Mouse (Mus musculus): ENCODE measurements at regions not wholly inside any gene's neighbourhood (a gene's known extent, or its start where the extent isn't known, plus 50 kb on each side); places are given as distances from the start of the nearest gene placed in this dataset.
"Not testable (repeated sequence)": the region's sequence is repeated elsewhere in the genome, so short reads cannot be mapped to it uniquely, and the experiment has no call there.

DNA sequence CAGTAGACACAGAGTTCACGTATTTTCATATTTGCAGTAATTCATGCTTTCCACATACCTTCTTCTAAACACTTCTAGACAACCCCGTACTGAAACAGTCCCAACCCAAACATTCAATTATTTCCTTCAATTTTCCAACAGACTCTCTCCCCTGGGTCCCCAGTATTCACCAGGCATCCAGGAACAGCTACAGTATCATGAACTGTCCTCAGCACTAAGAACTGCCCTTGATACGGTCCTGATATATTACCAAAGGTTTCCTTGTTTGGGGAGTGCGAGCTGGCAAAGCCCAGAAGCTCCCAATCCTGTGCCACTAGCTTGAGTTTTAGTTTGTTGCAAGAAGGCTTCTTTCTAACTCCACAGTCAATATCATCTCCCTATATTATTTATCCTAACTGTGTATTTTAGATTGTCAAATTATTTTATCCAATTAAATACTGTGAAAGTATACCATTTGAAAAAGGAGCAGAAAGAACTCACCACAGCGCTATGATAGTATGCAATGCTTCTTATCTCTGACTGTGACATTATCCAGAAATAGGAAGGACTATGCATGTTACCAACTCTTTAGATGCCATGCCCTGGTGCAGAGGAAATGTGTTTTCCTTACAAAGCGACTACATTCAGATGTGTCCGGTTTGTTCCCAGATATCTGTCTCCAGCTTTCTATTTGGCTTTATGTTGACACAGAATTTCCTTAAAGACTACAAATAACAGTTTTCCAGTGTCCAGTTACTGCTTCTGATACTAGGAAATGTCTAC is 754.6 kb upstream of the Intu start:
- no peak for DNase-seq (ENCODE audit: low spot score in 2 of 2)

DNA sequence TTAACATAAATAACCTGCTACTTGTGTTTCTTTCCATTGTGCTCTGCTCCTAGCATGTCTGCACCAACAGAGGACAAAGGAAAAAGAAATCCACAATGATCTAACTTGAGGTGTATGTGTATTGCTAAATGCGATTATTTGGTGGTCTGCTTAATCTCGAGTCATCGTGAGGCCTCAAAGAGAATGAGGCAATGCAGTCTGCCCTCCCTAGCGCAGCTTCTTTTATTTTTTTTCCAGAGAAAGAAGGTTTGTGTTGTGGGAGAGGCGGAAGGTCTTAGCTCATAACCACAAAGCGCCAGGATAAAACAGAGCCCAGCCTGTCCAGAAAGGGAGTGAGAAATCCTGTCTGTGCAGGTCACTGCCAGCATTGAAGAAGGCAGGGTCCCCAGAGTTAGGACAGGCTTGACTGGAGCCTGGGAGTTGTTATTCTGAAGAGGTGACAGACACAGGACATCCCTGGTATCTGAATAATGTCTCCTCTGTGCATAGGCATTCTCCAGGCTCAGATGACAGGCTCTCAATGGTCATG is 751.3 kb upstream of the Intu start:
- no peak for DNase-seq (ENCODE audit: low spot score in 2 of 2)

DNA sequence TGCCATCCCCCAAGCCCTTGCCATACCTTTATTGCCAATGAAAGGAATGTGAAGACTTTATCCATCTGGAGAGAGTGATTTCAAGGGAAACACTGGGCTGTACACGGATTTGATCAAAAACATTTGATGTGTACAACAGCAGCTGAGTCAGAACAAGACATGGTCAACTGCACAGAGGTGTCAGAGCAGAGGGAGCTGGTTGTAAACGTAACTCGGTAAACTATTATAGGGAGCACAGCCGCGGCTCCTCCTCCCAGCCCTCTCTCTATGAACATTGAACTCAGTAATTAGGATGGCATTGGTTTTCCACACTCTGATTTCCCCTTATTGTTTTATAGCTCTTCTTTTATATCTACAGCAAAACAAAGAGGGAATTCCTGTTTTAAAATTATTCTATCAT is 750.8 kb upstream of the Intu start:
- DNase-seq (ENCODE audit: low spot score in 2 of 2): no peak

DNA sequence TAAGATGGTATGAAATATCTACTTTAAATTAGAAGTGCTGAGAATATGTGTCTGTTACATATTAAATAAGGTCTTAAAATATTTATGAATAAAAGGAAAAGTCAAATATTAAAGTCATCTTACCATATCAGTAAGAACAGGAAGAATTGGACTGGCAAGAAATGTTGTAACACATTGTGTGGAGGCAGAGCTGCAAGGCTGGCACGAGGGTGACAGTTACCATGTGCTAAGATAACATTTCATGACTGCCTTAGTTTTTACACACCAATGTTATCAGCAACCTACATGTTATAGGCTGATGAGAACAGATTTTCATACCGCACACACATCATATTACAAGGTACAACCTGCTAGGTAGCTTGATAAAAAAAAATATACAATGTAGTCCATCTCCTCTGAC is 746.2 kb upstream of the Intu start:
- DNase-seq (ENCODE audit: low spot score in 2 of 2): no peak

DNA sequence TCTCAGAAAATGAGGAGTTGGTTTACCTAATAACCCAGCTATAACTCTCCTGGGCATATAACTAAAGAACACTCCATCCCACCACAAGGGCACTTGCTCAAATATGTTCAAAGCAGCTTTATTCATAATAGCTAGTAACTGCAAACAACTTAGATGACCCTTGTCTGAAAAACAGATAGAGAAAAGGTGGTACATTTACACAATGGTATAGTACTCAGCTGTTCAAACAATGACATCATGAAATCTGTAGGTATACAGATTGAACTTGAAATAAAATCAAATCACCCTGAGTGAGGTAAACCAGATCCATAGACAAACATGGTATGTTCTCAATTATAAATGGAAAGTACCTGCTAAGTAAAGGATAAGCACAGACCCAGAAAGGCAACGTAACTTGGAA is 721.5 kb upstream of the Intu start:
- DNase-seq (ENCODE audit: low spot score in 2 of 2): no peak

DNA sequence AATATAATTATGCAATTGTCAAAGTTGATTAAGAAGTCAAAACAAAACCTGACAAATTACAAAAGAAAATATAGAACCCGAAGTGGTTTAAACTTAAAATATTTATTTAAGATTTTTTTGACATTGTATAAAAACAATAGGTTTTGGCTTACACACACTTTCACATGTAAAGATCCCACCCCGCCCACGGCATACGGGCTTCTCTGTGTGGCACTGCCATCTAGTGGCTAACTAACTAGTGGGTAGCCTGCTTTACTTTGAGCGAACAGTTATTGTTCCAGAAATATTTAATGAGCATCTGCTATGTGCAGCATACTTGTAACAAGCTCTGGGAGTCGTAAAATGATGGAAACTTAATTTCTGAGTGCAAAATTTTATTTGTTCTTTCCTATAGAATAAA is 716.3 kb upstream of the Intu start:
- DNase-seq (ENCODE audit: low spot score in 2 of 2): peak; percentile 75 to 76

DNA sequence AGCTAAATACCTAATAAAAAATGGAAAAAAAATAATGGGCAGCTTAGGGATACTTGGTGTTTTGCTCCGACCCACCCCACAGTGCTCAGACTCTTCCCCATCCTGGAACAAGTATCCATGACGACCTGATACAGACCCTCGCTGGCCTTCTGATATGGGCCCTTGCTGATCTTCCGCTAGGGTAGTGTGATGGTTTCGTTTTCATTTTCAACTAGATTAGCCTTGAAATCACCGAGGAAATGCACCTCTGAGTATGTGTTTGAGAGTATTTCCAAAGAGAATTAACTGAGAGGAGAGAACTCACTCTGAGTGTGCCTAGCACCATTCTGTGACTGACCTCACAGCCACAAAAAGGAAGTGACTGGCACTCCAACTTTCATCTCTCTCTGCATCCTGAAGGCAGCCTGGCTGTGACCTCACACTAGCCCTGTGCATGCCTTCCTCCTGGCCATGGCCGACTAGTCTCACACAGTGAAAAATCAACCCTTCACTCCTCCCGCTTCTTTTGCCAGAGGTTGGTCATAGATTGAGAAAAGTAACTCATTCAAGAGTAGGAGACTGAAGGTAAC is 700.5 kb upstream of the Intu start:
- DNase-seq (ENCODE audit: low spot score in 2 of 2): no peak

DNA sequence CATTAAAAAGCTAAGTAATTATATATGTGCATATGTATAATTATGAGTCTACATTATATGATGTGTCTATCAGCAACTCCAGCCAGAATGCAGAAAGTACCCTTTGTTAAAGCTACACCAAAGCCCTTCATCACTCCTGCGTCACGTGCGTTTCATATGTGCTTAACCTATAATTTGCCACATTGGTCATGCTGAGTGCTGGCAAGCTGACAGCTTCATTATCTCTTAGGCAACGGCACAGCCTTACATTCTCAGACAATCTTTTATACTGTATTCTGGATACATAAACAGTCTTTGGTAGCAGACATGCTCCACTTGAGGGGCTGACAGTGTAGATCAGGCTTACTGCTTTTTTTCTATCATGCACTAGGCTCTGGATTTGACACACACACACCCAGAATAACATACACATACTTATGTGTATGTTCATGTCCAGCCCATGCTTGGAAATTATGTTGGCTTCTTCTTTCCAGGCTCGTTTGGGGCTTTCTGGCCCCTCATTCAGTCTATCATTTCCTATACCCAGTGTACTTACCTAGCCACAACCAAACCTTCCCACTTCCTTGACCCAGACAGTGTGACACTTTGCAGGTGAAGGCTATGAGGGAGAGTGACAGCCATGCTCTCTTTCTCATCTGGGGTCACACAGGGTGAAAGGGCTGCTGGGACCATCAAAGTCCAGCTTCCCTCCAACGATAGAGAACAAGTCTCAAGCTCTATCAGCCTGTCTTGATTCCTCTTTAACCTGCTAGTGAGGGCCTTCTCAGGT is 692.5 kb upstream of the Intu start:
- DNase-seq (ENCODE audit: low spot score in 2 of 2): no peak

DNA sequence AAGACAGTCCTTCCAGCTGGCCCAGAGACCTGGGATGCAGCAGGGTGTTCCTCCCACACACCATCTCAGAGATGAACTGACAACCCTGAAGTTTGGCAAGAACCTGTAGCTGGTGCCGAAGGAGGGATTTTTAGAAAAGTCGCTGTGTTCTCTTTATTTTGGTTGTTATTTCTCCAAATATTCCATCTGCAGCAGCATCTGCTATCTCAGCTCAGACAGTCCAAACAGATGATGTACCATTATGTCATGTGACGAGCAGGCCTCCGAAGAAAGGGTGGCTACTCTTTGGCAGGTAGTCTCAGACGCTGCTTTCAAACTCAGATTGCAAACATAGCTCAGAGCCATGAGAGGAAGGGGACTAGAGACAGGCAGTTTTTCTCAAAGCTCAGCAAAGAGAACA is 690.1 kb upstream of the Intu start:
- DNase-seq (ENCODE audit: low spot score in 2 of 2): peak; percentile 15 to 17

DNA sequence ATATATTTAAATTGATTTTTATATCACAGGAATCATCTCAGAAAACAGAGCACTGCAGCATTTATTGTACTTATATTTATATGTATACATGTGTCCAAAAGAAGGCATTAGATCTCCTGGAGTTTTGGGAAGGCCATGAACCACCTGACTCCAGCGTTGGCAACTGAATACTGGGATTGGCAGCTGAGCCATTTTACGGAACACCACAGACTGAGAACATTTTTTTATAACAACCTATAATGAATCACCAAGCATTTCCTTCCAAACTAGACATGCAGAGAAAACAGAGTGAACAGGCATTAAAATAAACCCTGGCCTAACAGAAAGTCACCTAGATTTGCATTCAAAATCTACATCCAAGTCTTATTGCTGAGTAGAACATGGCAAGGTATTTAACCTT is 686.0 kb upstream of the Intu start:
- no peak for DNase-seq (ENCODE audit: low spot score in 2 of 2)

DNA sequence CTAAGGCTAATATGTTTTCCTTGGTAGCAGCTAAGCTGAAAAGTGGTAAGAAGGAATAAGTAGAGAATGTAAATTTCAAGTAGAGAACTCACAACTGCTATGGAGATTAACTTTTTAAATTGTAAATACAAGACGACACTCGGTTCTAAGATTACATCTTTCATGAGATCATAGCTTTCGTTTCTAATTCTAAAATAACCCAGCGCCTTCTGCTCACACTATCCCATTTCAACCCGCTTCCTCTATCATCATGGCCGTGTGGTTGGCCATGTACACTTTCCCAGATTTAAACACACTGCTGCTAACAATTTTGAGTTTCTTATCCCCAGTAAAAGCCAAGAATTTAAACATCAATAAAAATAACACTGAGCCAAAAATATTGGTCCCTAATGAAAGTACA is 682.3 kb upstream of the Intu start:
- DNase-seq (ENCODE audit: low spot score in 2 of 2): no peak

DNA sequence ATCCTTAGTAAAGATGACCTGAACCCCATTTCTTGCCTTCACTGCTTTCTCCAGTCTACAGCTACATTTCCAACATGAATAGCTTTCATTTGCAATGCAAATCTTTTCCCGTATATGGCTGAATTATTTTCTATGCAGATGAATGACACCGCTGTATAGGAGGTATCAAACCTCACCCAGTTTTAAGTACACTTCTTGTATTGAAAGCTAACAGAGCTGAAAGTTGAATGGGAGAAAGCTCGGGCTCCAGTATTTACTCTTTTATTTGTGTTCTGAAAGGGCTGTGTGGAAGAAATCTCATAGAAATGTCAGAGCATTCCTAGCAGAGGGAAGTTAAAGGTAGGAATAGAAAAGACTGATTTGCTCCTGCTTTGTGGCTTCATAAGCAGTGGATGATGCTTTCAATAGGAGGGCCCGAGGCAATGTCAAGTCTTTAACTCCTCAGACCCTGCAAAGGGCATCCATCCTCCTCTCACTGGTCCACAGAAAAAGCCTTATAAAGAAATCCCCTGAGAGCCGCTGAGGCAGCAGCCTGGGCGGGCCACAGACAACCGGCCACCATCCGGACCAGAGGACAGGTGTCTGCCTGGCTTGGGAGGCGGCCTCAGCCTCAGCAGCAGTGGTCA is 673.8 kb upstream of the Intu start:
- no peak for DNase-seq (ENCODE audit: low spot score in 2 of 2)

DNA sequence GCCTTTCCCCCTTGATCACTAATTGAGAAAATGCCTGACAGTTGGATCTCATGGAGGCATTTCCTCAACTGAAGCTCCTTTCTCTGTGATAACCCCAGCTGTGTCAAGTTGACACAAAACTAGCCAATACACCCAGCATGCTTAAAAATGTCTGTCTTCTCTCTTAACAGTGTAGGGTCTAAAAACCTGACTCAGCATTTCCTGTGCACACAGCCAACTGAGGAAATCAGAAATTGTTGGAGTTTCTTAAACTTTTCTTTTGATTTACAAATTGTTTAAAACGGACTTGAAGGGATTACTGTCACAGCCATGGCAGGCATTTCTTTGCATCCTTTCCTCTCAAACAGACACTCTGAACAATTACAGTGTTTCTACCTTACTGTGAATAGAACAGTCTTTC is 655.0 kb upstream of the Intu start:
- not testable (repeated sequence) for DNase-seq (ENCODE audit: low spot score in 2 of 2)

DNA sequence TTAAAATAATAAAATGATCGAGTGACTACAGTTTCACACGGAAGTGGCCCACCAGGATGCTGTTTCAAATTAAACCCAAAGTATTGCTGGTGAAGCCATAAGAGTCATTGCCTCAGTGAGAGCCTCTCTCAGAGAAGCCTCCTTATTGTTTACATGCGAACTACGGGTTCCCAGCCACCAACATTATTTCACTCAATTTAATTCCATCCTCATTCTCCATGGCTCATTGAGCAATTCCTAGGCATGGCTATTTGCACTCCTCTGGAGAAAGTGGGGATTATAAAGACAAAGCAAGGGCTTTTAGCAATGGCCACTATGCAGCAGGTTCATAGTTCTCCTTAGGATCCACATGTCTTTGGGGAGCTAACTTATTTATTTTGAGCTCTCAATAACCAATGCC is 646.7 kb upstream of the Intu start:
- no peak for DNase-seq (ENCODE audit: low spot score in 2 of 2)

DNA sequence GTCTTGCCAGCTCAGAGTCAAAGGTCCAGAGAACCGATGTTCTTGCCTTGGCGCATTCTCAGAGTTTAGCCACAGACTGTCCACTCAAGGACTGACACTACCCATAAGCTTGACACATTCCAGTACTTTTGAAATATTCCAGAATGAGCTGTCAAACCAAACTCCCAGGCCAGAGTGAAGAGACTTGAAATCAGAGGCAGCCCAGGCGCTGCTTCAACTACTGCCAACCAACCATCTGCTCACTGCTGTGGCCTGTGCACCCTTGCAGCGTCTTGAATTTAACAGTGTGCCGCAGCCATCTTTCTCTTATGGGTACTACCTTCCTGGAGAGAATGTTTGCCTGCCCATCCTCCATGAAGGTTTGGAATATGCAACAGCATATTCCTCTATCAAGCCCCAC is 642.7 kb upstream of the Intu start:
- DNase-seq (ENCODE audit: low spot score in 2 of 2): no peak

DNA sequence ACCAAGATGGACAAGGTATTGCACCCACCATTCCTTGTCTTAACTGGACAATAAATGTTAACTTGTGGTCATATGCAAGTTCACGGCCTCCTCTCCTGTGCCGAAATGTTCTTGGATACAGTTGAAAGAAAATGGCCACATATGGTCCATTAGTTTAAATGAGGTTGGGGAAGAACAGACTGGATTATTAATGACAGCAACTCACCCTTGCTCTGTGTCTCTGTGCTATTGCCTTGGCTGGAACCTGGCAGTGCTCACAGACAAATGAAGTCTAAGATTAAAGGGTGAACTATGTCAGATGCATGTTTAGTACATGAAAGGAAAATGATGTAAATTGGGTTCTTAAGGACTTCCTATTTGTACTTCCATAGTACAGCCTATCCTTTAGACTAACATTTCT is 641.9 kb upstream of the Intu start:
- no peak for DNase-seq (ENCODE audit: low spot score in 2 of 2)

DNA sequence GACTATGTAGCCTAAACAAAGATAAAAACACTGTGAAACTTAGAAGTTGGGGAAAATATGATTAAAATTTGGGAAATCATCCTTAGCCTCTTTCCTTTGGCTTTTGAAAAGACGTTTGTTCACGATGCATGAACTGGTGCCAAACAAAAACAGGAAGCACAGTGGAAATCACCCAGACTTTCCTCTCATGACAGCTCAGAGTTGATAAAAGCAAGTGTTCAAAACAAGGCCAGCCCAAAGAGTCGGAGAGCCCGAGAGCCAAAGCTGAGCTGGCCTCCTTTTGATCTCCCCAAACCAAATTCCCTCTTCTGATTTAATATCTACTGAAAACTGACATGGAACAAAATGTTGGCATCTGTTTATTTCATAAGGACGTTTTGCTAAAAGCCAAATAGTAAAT is 632.1 kb upstream of the Intu start:
- no peak for DNase-seq (ENCODE audit: low spot score in 2 of 2)

DNA sequence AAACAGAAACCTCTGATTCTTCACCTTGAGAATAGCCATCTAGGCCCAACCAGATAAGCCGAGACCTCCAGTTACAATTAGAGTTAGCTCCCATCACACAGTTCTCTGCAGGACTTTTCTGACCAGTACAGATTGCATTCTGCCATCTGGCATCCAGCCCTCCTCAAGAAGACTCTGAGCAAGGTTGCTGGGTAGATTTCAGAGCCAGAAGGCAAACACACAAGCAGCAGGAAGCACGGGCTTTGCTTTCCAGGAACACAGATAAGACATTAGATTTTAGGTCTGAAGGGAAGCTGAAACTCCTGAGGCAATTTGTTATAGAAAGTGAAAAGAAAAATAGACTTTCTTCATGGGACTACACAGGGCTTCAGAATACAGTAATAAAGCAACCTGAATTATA is 630.9 kb upstream of the Intu start:
- DNase-seq (ENCODE audit: low spot score in 2 of 2): no peak

DNA sequence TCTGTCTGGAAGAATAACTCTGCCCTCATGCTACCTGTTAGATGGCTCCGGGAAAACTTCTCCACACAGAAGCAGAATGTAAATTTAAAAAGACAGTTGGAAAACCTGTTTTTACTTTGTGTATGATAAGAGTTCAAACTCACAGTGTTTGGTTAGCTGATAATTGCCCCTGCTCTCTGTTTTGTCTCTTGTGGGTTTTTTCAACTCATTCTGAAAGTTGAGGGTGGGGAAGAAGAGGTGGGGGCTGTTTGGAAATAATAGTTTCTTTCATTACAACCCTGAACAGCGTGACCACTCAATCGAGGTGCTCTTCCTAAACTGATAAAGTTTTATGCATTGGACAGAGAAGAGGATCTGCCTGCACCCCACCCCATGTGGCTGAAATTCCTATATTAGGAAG is 626.7 kb upstream of the Intu start:
- DNase-seq (ENCODE audit: low spot score in 2 of 2): no peak

DNA sequence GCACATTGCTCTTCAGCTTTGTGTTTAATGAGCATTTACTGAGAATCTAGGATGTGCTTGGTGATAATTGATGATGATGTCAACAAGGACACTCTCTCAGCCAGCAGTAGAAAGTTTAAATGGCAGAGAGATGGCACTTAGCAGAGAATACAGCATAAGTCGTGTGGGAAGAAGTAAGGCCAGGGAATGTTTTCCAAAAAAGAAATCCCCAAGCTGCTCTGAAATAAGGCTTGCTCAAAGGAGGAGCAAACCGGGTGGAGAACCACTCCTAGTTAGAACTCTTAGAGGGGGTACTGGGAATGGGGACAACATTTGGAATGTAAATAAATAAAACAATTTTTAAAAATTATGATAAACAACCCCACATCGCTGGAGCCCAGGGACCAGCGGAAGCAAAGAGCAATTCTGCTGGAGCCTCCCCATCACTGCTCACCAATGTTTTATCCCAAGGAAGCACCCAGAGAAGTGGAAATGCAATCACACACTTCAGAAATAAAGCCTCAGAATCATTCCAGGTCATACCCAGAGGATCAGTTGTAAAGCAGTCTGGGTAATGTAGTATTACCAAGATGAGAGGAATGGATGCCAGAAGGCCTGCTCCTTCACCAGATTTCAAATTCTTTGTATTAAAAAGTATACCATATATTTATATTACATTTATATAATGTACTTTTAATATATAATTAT is 622.3 kb upstream of the Intu start:
- DNase-seq (ENCODE audit: low spot score in 2 of 2): peak in 1 of 2 experiments; percentile 15

DNA sequence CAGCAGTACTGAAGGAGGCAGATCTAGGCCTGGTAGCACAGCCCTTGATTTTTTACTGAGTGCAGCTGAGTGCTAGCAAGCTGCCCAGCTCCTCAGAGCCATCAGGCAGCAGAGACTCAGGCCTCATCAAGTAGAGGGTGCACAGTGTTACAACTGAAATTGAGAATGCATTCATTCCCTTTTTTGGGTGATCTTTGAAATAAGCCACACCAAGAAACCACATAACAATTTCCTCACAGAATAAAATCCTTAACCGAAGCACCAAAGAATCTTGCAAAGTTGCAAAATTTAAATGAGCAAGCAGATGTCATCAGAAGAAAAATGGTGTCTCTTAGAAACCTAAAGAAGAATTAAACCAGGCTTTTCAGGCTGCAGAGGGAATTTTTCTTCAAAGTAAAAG is 621.4 kb upstream of the Intu start:
- no peak for DNase-seq (ENCODE audit: low spot score in 2 of 2)

DNA sequence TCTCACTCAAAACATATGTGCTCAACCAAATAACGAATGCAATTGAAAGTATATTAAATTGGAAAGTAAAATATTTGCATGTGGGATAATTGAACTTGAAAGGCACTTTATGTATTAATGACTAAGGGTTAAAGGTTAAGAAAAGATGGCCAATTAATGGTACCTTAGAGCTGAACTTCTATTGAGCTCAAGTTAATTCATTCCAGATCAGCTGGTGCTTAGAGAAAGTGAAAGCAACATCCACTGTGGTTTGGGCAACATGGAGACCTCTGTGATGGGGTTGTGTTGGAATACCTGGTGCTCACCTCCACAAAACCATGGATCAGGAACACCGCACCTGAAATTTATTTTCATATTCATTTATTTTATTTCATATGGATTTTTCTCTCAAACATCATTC is 612.5 kb upstream of the Intu start:
- DNase-seq (ENCODE audit: low spot score in 2 of 2): no peak
